Mouse (Mus musculus) embryo, embryonic 10.5 days (tissue): ENCODE measurements at regions not wholly inside any gene's neighbourhood (a gene's known extent, or its start where the extent isn't known, plus 50 kb on each side); places are given as distances from the start of the nearest gene placed in this dataset.

Source experiments
- DNase-seq: peaks from one replicate; pipeline ENCODE4 v3.0.0-alpha.2; 2015; ENCODE audit warnings: low spot score

GRCm38 (mm10) chr12:77135661-77136060 is 102.3 kb upstream of the Fut8 start:
- no peak for DNase-seq

DNA sequence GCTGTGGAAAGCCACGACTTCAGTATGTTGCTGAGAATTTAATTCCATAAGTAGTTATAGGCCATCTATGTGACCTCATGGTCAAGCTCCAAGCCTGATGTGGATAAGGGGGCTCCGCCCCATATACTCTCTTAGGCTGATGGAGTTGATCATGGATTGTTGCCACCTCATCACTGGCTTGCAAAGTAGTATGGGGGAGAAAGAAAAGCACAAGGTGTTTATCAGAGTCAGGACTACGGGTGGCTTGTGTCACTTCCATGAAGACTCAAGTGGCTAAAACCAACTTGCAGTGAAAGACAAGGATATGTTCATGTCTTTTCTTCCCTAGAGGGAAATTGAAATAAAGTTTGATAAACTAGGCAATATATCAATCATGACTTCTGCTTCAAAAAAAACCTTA is 102.9 kb upstream of the Fut8 start:
- no peak for DNase-seq

DNA sequence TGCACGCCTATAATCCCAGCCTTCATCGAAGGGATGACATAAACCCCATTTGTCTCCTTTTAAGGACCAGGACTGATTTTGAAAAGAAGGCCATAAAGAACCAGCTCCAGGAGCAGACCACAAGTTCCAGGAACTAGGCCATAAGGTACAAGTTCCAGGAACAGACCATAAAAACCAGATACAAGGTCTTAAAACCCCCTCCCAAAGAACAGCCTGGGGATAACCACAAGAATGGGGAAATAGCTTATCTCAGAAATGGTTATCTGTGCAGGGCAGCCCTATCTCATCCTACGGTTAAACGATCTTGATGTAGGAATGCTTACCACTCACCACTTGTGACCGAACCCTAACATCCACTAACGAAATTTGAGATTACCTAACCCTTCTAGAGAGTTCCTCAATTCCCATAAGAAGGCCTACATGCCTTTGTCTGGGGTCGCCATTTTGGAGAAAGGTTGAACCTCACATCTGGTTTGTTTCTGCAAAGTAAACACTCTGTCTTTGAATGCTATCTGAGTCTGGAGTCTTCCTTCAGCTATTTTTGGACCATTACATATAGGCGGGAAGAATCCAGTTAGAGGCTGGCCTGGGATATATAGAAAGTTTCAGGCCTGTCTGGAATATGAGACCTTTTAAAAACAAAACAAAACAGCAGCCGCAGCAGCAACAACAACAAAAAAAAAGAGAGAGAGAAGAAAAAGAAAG is 103.5 kb upstream of the Fut8 start:
- DNase-seq: peak; percentile 33

GRCm38 (mm10) chr12:77133465-77134305 is 104.2 kb upstream of the Fut8 start:
- DNase-seq: no peak

DNA sequence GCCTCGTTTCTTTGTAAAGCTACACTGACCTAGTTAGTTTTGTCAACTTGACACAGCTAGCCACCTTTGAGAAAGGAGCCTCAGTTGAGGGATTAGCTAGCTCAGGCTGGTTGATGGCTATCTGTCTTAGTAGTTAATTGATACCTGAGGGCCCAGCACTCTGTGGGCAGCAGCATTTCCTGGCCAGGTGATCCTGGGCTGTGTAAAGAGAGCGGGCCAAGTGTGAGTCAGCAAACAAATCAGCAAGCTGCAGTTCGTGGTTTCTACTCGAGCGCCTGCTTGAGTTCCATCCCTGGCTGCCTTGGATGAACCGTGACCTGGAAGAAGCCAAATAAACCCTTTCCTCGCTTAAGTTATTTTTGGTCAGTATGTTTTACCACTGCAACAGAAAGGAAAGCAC is 106.6 kb upstream of the Fut8 start:
- no peak for DNase-seq

- DNase-seq: no peak
These were observed 107.4 kb upstream of the Fut8 start for GRCm38 (mm10) chr12:77130526-77130925.

- DNase-seq: no peak
These were observed 113.7 kb upstream of the Fut8 start for GRCm38 (mm10) chr12:77124267-77124666.

GRCm38 (mm10) chr12:77113516-77113915 is 124.4 kb upstream of the Fut8 start:
- no peak for DNase-seq

DNA sequence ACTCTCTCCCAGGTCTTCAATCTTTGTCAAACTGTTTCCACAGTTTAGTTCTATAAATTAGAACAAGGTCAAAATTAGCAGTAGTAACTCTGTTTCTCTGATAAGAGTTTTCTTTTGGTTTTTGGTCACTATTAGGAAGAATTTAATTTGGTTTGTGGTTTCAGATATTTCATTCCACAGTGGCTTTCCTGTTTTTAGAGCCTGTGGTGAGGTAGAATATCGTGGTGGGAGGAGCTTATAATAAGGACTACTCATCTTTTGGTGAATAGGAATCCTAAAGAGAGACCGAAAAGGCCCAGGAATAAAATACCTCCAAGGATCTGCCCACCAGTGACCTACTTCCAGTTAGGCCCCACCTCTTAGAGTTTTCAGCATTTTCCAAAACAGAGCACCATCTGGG is 125.8 kb upstream of the Fut8 start:
- DNase-seq: no peak

- DNase-seq: no peak
These were observed 130.7 kb upstream of the Fut8 start for GRCm38 (mm10) chr12:77107251-77107650.

DNA sequence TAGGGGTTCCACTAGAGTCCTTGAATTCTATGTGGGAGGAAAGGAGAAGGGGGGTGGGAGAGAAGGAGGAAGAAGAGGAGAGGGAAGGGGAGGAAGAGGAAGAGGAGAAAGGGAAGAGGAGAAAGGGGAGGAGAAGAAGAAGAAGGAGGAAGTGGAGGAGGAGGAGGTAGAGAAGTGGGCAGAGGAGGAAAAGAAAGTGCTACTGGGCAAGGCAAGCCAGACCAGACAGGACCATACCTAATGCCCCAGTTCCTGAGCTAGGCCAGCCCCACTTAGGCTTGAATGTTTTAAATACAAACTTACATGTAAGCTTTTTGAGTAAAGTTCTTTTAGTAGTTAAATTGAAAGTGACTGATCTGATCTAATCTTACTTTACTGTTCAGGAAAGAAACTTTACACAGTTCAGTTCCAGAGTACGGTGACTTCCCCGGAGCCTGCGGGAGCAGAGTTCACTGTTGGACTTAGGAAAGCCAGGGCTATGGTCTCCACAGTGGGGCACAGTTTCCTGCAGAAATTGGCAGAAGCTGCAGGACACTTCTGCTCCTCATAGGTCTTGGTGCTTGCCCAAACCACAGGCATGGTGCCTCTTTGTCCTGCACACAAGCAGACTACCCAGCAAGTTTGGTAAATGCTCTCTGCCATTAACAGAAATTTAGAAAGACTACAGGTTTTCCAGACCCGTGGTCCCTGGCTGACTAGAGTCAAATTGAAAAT is 131.9 kb upstream of the Fut8 start:
- no peak for DNase-seq

DNA sequence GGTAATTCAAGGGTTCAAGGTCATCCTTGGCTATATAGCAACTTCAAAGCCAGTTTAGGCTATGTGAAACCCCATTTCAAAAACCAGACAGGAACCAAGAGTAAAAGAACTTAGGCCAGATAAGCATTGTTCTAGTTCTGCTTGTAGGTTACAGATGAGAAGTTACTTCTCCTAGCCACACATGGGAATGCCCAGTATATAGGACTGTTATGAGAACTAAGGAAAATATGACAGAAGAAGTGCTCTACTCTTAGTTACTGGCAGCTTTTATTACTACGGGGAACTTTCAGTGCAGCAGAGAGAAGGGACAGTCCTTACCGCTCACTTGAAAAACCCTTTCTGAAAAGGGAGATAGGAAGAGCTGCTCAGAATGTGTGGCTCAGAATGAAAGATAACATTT is 137.4 kb upstream of the Fut8 start:
- DNase-seq: no peak

GRCm38 (mm10) chr12:77099521-77099920 is 137.5 kb upstream of the Max start:
- DNase-seq: no peak

- no peak for DNase-seq
These were observed 136.8 kb upstream of the Max start for GRCm38 (mm10) chr12:77098821-77099220.

DNA sequence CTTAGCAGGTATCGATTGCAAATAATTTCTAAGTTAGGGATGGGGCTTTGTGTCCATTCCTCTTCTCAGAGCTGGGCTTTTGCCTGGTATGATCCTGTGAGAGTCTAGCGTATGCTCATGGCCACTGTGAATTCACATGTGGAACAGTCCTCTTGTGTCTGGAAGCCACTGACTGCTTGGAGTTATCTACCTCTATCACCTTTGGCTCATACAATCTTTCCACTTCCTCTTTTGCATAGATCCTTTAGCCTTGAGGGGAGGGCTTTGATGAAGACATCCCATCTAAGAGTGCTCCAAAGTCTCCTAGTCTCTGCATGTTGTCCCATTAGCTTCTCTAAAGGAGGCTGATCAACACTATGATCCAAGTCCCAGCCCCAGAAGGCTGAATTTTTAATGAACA is 135.8 kb upstream of the Max start:
- DNase-seq: no peak

DNA sequence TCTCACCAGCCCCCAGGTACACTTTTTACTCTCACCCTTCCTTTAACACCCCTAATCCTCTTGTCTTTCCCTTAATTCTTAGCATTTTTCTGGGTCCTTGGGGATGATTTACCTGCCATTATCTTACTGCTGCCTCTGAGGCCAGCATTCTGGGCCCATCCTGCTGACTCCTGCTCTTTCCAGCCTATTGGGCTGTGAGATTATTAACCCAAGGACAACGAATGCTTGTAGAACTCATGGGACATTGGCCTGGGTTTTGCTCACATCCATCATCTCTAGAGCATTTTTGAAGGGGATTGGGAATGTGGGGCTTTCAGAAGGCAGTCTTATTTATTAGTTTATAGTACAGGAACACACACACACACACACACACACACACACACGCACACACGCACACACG is 134.5 kb upstream of the Max start:
- DNase-seq: no peak

DNA sequence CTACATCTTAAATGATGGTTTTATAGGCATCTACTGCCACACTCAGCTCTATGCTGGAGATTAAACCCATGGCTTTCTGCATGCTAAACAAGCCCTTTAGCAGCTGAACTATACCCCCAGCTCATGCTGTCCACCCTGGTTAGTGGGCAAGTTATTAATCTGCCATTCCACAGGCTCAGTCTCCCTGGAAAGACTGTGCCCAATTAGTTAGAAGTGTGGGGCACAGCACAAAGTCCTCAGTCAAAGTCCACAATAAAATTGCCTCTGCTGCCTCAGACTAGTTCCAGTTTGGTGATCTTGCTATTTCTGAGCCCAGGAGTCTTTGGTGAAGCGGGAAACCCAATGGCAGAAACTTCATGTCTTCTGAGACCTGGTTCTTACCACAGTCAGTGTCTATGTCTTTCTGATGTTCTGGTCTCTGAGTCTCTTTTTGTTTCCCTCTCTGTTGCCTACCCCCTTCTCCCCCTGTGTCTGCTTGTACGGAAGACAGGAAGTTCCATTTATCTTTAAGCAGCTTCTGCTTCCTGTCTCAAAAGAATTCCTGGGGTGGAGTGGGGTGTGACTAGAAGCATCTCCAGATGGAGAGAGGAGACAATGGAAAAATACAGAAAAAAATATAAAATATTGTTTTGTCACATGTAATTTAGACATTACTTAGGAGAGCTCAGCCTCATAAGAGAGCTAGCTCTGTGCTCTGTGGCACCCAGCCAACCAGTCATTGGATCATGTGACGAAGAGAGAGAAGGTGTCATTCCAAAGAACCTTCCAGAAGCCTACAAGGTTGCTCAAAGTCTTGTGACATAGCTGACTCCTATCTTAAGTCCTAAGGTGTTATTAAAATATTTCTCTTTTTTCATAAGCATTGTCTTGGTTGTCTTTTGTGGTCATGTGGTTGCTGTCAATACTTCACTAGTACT is 133.3 kb upstream of the Max start:
- no peak for DNase-seq

GRCm38 (mm10) chr12:77094168-77094567 is 132.2 kb upstream of the Max start:
- no peak for DNase-seq

GRCm38 (mm10) chr12:77092741-77093140 is 130.7 kb upstream of the Max start:
- no peak for DNase-seq

DNA sequence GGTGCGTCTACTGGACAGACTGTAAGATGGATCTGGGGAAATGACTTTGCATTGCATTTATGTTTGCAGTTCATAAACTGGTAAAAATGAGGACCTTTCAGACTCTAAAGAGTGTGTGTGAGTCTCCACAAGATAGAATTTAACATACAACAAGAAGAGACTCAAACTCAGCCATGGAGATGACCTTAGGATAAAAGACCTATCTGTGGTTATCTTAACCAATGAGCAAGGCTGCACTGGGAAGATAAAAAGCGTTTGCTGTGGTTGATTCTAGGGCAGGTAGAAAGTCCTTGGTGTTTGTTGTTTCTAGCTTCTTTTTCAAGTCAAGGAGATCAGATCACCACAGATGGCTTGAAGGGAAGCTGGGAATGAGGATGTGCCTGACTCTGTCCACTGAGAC is 130.1 kb upstream of the Max start:
- no peak for DNase-seq

DNA sequence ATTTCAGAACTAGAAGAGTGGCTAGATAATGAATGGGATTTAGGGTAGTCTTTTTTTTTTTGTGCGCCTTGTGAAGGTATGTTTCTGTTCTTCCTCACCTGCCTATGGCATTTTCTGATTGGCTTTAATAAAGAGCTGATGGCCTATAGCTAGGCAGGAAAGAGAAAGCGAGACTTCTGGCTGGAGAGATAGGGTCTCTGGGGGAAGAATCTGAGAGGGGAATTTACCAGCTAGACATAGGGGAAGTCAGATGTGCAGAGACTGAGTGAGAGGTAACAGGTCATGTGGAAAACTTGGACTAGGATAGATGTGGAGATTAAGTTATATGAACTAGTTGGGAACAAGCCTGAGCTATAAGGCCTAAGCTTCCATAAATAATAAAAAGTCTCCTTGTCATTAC is 129.7 kb upstream of the Max start:
- DNase-seq: no peak

DNA sequence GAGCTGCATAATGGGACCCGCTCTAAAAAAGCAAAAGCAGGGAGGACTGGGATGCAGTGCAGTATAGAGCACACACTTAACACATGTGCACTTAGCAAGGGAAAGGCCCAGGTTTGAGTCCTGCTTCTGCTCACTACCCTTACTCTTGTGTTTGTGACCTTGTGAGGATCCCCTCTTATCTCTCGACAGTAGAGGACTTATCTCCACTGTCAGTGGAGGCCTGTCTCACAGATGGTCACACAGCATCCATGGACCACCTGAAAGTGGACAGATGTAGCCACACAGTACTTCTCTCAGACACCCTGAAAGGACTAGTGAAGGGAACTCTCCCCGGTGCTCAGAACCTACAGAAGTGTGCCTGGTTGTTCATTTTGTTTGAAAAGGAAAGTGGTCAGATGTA is 128.5 kb upstream of the Max start:
- no peak for DNase-seq
